Mouse (Mus musculus) bone marrow macrophage, adult 2 months (primary cell): Measurements from ENCODE around the gene Tk1.

ENCODE experiments used
- CTCF ChIP-seq: IDR thresholded peaks from 2 replicates; pipeline ENCODE4 v1.5.1; 2012; ENCODE audit warnings: low read depth, mild to moderate bottlenecking, low read length, moderate library complexity
- POLR2A ChIP-seq: IDR thresholded peaks from 2 replicates; pipeline ENCODE4 v1.6.1; 2012; ENCODE audit warnings: mild to moderate bottlenecking, low read depth, low read length, borderline replicate concordance

GRCm38 (mm10) chr11:117766275-117766674, 59.6 kb downstream of the Tk1 start:
- TF ChIP-seq CTCF (no peak), POLR2A (no peak)
